Mouse (Mus musculus) cortical plate, adult 2 months (tissue): ENCODE measurements around the gene Krt83. TPM values are rescaled to one million over a fixed set of nuclear protein-coding genes. Genes with fewer than 3 reads are reported as not detected.

ENCODE experiments used
- H3K27ac ChIP-seq: fragments of 200-500 bp; 2 replicates; pipeline ENCODE4 v1.5.1; 2012; ENCODE audit warnings: low read length, control low read depth, inconsistent platforms; ENCODE audit not compliant: insufficient read depth
- H3K4me1 ChIP-seq: fragments of 200-500 bp; 2 replicates; pipeline ENCODE4 v1.6.1; 2011; ENCODE audit warnings: low read length; ENCODE audit not compliant: control insufficient read depth, insufficient read depth
- H3K4me3 ChIP-seq: fragments of 200-500 bp; 2 replicates; pipeline ENCODE4 v1.5.1; 2011; ENCODE audit warnings: mild to moderate bottlenecking, low read length, control low read depth; ENCODE audit not compliant: insufficient read depth
- CTCF ChIP-seq: fragments of 200-500 bp; IDR thresholded peaks from 2 replicates; pipeline ENCODE4 v1.5.1; 2011; ENCODE audit warnings: mild to moderate bottlenecking, control low read depth, low read length; ENCODE audit not compliant: insufficient read depth; ENCODE audit errors: extremely low read depth
- POLR2A ChIP-seq: fragments of 200-500 bp; IDR thresholded peaks from 2 replicates; pipeline ENCODE4 v1.6.1; 2011; ENCODE audit warnings: mild to moderate bottlenecking, low read length, control low read depth; ENCODE audit not compliant: insufficient read depth; ENCODE audit errors: extremely low read depth
- polyA plus RNA-seq: library from polyadenylated mRNA; depleted of rRNA; stranded (reverse); fragments of >200 nt; gene quantifications from 2 replicates; pipeline ENCODE4 v1.2.3, GENCODE M21; 2012

Gene Krt83
- polyA plus RNA-seq, 1 experiment = not detected

- Histone ChIP-seq H3K27ac (no peak overlapping the region), H3K4me3 (no peak overlapping the region; the same call in 1 of the 2 replicates), H3K4me1 (no peaks in the 10 kb centered on the region)
- no peak for TF ChIP-seq POLR2A
- no peak for TF ChIP-seq CTCF
Measured at GRCm38 (mm10) chr15:101479666-101480060, 11.6 kb downstream of the Krt83 start.

DNA sequence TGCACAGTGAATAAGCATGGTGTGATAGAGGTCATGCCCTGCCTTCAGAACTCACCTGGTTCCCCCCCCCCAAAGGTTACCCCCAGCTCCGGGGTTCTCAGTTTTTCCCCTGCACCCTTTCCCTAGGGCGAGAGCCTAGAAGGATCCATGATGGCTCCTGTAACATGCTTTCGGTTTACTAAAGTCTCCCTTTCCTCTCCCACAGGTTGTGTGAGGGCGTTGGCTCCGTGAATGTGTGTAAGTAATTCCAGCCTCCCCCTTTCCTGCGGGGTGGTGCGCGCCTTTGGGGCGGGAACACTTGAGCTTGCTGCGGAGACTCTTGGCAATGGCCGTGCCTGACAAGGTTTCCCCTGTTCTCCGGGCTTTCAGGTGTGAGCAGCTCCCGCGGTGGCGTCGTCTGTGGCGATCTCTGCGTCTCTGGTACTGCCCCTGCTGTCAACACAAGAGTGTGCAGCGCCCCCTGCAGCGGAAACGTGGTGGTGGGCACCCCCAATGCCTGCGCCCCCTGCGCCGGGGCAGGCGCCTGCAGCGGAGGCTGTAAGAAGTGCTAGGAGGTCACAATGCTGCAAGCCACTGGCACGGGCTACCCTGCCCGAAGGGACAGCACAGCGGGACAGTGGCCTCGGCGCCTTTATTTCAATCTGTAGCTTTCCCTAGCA is 12.2 kb downstream of the Krt83 start:
- Histone ChIP-seq H3K27ac (no peak overlapping the region), H3K4me1 (no peaks in the 10 kb centered on the region), H3K4me3 (no peak overlapping the region; the same call in 1 of the 2 replicates)
- no peak for TF ChIP-seq POLR2A
- peak; percentile 24; the same call in 1 of the 2 replicates for TF ChIP-seq CTCF

DNA sequence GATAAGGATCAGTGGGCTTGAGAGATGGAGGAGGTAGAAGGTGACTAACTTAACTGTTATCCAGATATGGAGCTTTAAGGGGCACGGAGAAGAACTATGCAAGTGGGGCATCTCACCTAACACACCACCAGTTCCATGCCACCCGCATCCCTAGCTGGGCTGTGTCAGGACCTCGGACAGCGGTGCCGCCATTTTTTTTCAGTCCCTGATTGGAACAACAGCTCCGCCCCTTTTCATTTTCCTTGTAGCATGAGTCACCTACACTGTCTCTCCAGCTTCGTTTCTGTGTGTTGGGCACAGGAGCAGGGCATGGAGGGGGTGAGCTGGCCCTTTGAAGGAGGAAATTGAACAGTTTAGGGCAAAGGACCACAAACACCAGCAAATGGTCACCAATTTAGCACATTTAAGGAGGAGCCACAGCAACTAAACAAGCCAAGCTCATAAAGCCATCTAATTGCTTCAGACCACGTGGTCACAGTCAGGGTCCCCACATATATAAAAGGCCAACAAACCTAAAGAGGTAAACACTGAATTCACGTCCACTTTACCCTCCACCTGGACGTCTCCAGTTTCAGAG is 18.3 kb downstream of the Krt83 start, which contains the start of gene Krt86:
Gene Krt86, plus strand, starts transcription at position 527 of the 577 bp plus-strand sequence.
- H3K4me3 ChIP-seq = no peak within 1 kb of the TSS
- no peak within 1 kb of the TSS for H3K27ac ChIP-seq
- TF ChIP-seq CTCF (no peak), POLR2A (no peak)
- no peaks in the 10 kb centered on the region for H3K4me1 ChIP-seq

GRCm38 (mm10) chr15:101469093-101469492 is 22.2 kb downstream of the Krt83 start:
- Histone ChIP-seq H3K4me1 (no peaks in the 10 kb centered on the region), H3K4me3 (no peak overlapping the region), H3K27ac (no peak overlapping the region)
- no peak for TF ChIP-seq CTCF
- no peak for TF ChIP-seq POLR2A

DNA sequence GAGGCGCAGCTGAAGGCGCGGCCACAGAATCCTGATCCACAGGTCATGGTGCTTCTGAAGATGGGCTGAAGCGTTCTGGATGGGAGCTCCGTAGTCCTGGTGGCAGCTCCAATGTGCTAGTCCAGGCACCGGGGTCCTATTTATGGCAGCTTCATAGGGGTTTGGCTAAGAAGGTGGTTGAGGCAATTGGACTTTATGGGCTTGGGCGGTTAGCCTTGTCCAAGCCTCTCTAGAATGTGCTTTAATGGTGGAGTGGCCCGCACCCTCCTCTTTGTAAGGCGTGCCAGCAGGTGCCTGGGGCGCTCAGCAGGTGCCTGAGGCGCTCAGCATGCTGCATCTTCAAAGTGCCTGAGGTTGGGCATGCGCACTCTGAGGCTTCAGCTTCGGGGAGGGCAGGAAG is 27.7 kb downstream of the Krt83 start, which contains the start of gene Krt81:
Gene Krt81, minus strand, starts transcription at position 101 of the 400 bp plus-strand sequence.
- TF ChIP-seq CTCF (no peak), POLR2A (no peak)
- Histone ChIP-seq H3K27ac (no peak within 1 kb of the TSS), H3K4me3 (no peak within 1 kb of the TSS), H3K4me1 (no peaks in the 10 kb centered on the region)

DNA sequence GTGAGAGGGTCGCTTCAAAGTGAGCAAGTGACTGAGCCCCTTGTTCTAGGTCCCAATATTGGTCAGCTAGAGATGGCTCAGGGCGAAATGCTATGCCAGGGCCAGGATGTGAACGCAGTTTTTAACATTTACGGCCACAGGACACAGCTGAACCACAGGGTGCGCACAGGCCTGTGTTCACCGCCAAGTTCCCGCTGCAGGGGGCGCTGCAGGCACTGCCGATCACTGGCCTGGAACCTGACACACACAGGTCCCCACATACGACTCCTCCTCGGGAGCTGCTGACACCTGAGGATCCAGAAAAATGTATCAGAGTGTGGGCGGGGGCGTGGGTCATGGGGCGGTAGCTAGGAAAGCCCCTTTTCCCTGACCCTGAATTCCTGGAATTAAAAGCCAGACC is 32.0 kb downstream of the Krt83 start:
- H3K4me1 ChIP-seq = no peaks in the 10 kb centered on the region
- H3K27ac ChIP-seq = no peak overlapping the region
- TF ChIP-seq POLR2A (no peak), CTCF (no peak)
- H3K4me3 ChIP-seq = no peak overlapping the region

DNA sequence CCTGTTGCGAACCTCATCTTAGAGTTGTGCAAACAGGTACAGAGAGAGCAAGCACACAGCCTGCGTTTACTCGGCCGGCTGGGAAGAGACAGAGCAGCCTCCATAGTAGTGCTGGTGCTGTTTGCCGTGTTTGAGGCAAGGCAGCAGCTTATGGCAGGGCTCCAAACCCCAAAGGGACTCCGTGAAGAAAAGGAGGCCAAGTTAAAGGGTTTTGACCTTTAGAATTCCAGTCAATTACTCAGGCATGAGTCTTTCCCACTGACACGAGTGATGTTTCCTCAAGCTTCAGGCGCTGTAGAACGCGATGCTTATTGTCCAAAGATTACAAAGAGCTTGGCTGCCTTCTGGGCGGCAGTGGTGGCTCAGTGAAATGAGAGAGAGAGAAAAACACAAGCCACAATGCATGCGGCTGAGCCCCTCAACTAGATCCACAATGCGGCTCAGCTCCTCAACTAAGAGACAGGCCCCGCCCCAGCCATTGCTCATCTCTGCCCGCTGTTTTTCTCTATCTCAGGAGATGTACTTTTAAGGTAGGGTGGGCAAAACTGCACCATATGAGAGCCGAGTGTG is 32.9 kb downstream of the Krt83 start:
- Histone ChIP-seq H3K4me1 (no peaks in the 10 kb centered on the region), H3K27ac (no peak overlapping the region), H3K4me3 (no peak overlapping the region)
- TF ChIP-seq POLR2A (no peak), CTCF (no peak)

GRCm38 (mm10) chr15:101455891-101456290 is 35.4 kb downstream of the Krt83 start:
- no peak overlapping the region for H3K4me3 ChIP-seq
- H3K27ac ChIP-seq = no peak overlapping the region
- H3K4me1 ChIP-seq = no peaks in the 10 kb centered on the region
- TF ChIP-seq POLR2A = no peak
- no peak for TF ChIP-seq CTCF

GRCm38 (mm10) chr15:101455292-101455691 is 36.0 kb downstream of the Krt83 start:
- TF ChIP-seq POLR2A (no peak), CTCF (no peak)
- Histone ChIP-seq H3K4me1 (no peaks in the 10 kb centered on the region), H3K27ac (no peak overlapping the region), H3K4me3 (no peak overlapping the region)

DNA sequence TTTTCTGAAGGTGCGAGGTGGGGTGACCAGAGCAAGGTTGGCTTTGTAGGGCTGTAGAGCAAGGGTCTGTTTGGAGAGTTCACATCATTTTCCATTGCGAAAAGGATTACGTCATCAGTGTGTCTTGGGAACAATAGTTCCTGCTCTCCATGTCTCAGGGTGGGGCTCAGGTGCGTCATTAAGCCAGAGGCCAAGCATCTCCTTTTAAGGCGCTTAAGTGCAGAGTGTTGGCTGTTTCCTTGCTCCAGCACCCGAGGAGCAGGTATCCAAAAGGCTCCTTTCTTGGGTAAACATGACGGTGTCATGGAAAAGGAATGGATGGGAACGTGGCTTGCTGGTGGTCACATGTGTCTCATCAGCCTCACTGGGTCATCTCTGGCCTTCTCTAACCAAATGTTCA is 36.5 kb downstream of the Krt83 start:
- H3K4me3 ChIP-seq = no peak overlapping the region
- no peaks in the 10 kb centered on the region for H3K4me1 ChIP-seq
- H3K27ac ChIP-seq = no peak overlapping the region
- TF ChIP-seq POLR2A (no peak), CTCF (no peak)
